Mouse (Mus musculus): ENCODE results near the gene Taf1b.

Taf1b gene

GRCm38 (mm10) chr12:24606166-24606565 lies 108.0 kb downstream of the Taf1b start:
- no peak for DNase-seq (ENCODE audit: low read depth)

All from fibroblast of lung, adult 2 months (primary cell).